Mouse (Mus musculus): ENCODE measurements around the gene Dmrtb1. TPM values are rescaled to one million over a fixed set of nuclear protein-coding genes. Genes with fewer than 3 reads are reported as not detected.

Dmrtb1 gene
- not detected for total RNA-seq (2022)

- no peak for DNase-seq (ENCODE audit: low spot score in 2 of 2)
Observed at GRCm38 (mm10) chr4:107684130-107684529, at the start of gene Dmrtb1. TSS of gene Dmrtb1 (minus strand) at chr4:107684230.

DNA sequence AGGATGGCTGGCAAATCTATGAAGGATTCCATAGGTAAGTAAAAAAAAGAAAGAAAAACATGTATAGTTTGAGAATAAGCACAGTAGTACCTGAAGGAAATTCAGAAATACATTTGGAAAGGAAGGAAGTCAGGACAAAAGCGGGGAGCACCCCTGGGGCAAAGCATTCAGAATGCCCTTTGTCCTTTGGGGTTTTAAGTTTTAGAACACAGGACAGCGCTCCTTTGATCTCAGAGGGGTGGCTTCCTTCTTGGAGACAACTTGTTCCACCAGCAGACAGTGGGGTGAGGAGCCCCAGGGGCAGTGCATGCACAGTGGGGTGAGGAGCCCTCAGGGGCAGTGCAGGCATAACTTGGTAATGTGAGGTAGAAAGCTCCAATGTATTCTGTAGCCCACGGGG, 49.6 kb upstream of the Dmrtb1 start:
- no peak for DNase-seq (ENCODE audit: low spot score in 2 of 2)

GRCm38 (mm10) chr4:107732624-107733023, 48.6 kb upstream of the Dmrtb1 start:
- DNase-seq (ENCODE audit: low spot score in 2 of 2), result no peak

DNA sequence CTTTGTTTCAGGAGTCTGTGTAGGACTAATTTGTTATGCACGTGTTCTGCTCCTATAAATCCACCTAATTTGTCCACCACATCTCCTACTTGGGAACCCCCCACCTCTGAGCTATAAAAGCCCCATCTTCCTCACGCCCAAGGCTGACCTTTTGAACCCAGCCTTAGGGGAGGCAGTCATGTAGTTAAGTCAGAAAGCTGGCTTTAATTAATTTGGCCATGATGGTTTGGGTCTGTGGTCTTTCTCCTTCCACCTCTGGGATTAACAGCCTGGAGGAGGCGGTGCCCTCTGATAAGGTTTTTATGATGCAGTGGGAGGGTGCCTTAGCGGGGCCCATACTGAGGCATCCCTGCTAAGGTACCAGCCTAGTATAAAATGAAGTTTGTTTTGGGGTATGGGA, 48.2 kb upstream of the Dmrtb1 start:
- DNase-seq (ENCODE audit: low spot score in 2 of 2), result no peak

DNA sequence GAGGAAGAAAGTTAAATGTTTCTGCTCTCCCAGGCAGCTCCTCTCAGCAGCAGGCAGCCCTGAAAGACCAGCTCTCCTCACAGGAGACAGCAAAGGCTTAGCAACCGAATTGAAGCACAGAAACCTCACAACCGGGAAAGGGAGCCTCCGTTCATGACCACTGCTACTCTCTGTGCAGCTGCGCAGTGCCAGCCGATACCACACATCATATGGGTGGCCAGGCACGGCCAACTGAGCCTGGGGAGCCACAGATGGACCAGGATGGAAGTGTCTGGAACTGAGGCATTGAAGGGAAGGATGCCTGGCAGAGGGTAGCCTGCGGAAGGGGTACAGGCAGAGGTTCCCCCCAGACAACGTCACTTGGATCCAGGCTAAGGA, 47.0 kb upstream of the Dmrtb1 start:
- no peak for DNase-seq (ENCODE audit: low spot score in 2 of 2)

DNA sequence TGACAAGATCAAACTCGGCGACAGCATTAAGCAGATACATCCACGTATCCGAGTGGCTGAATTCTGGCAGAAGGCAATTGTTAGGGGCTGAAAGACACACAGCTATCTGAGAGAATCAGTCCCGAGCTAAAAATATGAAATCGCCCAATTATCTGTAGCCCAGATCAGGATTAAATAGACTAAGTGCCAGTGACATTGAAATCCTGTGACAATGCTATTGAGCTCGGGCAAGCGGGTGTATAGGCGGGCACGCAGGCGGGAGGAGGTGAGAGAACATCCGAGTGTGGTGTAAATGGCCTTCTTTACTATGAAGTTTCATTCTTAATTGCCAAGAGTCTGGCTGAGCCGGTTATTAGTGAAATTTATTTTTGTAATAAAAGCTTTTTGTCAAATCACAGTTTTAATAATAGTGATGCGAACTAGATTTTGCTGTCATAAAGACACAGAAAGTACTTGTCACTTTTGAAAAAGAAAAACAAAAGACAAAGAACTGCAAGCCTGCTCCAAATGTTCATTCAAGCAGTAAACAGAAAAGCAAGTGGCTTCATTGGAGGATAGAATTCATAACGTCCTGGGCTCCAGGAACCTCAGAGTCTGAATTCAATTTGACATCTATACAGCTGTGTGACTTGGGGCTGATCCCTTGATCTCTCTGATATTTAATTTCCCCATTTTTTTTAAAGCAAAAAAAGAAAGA, 46.5 kb upstream of the Dmrtb1 start:
- DNase-seq (ENCODE audit: low spot score in 2 of 2), result no peak

DNA sequence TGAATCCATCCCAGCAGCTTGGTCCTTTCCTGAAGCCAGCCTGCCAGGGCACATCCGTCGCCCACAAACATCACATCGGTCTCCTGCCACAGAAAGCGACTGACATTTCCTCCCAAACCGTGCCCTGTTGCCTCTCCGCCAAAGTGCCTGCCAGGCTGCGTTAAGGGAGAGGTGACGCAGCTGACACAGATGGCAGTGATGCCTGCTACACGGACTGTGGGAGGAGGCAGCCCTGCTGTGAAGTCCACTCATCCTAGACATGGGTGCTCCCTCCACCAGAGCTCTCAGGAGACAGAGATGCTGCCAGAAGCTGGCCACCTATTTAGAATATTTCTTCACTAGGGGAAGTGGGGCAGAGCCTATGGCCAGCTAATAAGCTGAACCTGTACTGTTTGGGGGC, 41.4 kb upstream of the Dmrtb1 start:
- DNase-seq (ENCODE audit: low spot score in 2 of 2), result no peak

DNA sequence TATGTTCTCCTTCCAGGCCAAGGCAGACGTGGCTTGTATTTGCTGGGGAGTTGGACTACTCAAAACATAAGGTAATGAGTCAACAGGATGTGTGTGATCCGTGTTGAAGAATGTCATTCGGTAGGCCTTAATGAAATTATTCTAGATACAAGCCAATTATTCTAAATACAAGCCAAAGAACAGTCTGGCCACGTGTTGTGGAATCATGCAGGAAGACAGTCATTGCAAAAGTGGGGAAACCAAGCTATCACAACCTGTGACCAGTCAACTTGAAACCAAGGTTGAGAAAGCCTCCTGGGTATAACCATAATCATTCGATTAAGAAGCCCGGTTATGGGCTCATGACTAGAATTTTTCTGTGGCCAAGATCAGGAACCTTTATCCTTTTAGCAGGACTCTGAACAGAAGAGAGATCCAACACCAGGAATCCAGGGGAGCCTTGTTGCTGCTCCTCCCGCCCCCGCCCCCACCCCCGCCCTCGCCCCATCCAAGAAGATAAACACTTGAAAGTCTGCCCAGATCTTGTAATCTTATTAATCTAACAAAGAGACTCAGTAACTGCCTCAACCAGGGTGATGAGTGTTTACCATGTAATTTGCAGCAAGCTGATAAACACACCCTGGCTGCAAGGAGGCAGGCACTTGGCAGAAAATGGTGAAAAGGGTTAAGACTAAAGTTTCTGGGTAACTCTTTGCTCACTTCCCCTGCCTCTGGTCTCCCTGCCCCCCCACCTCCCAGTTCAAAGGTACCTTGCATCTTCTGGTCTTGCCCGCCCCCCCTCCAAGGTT, 36.2 kb upstream of the Dmrtb1 start:
- no peak for DNase-seq (ENCODE audit: low spot score in 2 of 2)

GRCm38 (mm10) chr4:107719161-107719560, 35.1 kb upstream of the Dmrtb1 start:
- DNase-seq (ENCODE audit: low spot score in 2 of 2), result no peak

DNA sequence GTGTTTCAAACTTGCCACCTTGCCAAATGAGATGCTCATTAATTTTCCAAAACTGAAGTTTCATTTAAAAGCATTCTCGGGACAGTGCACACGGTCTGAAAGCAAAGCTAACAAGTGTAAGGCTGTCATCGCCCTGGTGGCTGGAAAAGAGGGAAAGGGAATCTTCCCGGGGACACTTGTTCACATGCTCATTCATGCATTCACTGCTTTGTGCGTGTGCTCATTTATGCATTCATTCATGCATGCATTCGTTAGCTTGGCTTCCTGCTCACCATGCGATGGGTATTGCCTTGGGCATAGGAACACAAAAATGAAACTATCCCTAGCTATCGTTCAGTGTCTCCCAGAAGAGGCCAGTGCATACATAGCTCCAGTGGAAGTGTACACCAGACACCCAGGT, 34.7 kb upstream of the Dmrtb1 start:
- DNase-seq (ENCODE audit: low spot score in 2 of 2), result no peak

DNA sequence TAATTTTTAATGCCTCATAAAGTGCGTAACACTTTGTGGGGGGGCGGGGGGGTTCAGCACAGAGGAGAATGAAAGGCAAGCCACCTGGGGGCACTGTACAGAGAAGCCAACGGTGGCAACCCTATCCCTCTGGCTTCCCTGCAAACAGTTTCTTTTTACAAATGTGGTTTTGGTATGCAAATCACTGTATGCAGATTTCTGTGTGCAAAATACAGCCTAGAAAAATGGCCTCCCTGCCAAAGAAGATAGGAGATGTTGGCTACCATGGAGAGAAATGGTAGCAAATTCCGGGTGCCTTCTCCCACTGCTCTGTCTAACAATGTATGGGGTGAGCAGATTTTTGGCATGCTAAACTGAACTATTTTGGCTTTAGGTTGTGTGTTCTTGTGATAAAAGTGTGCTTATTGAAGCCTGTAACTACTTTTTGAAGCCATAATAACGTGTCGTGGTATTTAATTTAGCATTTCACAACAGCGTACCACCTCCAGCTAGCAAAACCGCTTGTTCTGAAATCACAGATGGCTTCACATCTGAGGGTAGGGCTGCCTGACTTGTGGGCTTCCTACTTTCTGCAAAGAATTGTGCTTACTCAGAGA, 33.8 kb upstream of the Dmrtb1 start:
- no peak for DNase-seq (ENCODE audit: low spot score in 2 of 2)

DNA sequence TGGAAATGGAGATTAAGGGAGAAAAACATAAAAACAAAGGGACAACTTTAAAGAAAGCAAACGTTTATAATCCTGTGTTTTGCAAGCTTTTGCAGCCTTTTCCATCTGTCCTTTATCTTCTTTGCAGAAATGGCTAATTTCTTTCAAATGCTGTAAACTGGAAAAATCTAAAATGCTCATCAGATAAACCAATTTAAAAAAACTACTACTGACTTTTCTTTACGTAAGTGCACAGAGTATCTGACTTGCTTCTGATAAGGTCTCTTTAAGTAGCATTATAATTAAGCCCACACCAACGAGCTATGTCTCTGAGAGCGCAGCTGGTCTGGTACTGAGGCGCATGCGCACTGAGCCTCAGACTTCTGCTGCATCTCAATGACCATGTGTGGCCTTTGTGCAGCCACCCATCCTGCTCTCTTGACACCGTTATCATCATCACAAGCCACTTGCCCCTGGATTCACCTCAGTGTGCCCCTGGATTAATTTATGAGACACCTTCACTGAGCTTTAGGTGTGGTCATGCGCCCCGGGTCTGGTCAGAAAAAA, 32.8 kb upstream of the Dmrtb1 start:
- no peak for DNase-seq (ENCODE audit: low spot score in 2 of 2)

- no peak for DNase-seq (ENCODE audit: low spot score in 2 of 2)
Observed at GRCm38 (mm10) chr4:107706884-107707283, 22.9 kb upstream of the Dmrtb1 start.

DNA sequence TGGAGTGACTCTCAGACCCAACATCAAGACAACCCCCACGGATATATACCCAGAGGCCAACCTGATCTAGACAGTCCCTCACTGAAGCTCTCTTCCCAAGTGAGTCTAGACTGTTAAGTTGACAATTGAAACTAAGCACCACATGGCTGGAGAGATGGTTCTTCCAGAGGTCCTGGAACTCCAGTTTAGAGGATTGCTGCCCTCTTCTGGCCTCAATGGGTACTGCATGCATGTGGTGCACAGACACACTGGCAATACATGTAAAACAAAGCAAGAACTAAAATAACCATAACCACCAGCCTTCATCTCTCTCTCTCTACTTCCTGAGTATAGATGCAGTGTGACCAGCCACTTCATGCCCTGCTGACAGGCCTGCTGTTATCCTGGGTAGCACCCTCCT, 20.2 kb upstream of the Dmrtb1 start:
- no peak for DNase-seq (ENCODE audit: low spot score in 2 of 2)

DNA sequence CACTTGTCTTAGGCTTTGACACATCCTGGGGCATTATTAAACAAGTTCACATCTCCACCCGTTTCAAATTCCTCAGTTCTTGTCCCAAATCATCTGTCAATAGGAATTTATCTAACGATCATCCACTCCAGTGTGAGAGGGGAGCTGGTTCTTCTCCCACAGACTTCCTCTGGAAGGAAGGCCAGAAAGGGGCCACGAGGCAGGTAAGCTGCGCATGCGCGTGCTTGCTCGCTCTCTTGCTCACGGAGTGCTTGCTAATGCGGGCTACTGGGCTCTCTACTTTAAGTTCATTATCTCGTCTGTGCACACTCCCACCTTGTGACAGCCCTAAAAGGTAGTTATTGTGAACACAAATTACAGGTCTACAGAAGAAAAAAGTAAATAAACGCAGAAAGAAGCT, 17.6 kb upstream of the Dmrtb1 start:
- DNase-seq (ENCODE audit: low spot score in 2 of 2), result no peak

DNA sequence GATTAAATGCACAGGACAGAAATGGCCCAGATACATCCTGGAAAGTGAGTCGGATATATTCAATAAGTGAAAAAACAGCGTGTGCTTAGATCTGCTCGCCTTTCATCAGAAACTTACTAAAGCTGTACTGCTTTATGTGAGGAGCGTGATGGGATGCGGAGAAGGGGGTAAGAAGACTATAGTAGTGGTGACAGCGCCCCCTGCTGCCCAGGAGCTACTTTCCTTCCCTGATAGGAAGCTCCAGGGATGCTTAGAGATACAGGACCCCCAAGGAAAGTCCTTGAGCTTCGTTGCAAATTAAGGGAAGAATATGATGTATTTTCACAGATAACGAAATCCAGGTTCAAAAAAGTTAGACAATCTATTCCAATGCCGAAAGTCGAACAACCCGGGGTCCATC, 17.1 kb upstream of the Dmrtb1 start:
- DNase-seq (ENCODE audit: low spot score in 2 of 2), result no peak

DNA sequence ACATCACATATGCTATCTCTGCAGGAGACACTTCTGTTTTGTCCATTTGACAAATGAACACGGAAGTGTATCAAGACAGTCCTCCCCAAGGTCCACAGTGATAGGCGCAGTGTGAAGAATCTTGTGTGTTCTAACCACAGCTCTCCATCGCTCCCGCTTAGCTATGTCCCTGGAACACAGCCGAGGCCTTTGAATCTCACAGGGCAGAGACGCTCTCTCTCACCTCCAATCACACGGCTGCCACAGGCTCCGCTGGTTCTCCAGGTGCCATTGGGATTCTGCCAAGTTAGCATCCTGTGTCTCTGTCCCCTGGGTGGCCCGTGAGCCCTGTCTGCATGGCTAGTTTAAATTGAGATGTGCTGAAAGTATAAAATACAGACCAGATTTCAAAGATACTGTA, 15.2 kb upstream of the Dmrtb1 start:
- no peak for DNase-seq (ENCODE audit: low spot score in 2 of 2)

- no peak for DNase-seq (ENCODE audit: low spot score in 2 of 2)
Observed at GRCm38 (mm10) chr4:107693816-107694215, 9.8 kb upstream of the Dmrtb1 start.

DNA sequence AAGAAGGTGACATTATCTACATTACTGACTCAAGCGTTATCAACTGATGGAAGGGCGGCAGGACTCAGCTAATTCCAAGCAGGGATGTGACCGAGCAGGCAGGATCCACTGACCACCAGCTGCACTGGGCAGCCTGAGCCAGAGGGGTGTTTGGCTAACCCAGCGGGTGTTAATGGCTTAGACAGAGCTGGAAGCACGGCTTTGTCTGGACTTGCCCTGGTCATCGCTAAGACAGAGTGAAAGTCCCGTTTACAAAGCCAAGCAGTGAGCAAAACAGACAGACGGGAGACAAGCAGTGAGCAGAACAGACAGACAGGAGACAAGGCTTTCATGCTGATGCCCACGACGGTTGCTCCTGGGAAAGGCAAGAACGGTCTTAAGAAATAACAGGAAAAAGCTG, 4.2 kb upstream of the Dmrtb1 start:
- no peak for DNase-seq (ENCODE audit: low spot score in 2 of 2)

- DNase-seq (ENCODE audit: low spot score in 2 of 2), result no peak
Observed at GRCm38 (mm10) chr4:107687127-107687526, 3.1 kb upstream of the Dmrtb1 start.

DNA sequence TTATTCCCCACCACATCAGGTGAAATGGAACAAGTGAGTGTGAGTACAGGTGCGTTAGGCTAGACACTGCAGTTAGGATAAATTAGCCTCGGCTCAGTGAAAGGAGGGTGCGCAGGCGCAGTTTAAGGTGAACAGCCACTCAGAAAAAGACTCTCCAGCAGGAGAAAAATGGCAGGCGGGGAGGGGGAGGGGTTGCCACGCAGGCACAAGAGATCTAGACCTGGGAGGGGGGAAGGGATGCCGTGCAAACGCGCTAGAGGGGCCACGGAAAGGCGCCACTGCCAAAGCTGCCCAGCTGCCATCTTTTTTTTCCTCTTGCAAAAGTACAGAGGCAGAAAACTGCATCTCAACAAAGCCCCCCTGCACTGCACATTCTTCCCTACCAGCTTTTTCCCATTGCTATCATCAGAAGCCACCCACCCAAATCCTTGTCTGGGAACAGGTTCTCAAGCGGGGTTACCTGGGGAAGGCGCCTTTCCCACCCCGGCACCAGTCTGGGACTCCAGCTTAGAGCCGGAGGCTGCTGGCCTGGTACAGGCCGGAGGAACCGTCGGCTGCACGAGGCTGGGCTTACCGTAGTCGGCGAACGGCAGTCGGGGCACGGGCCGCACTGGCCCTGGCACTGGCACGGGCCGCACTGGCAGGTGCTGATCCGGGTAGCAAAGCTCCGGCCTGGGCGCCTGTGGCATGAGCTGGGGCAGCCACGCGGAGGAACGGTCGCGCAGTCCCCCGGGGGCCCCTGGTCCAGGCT, 849 bp downstream of the Dmrtb1 start:
- DNase-seq (ENCODE audit: low spot score in 2 of 2), result no peak

Data from gastrocnemius, adult 8-10 months (tissue).